Mouse (Mus musculus) T-helper 17 cell (primary cell): ENCODE measurements around the gene Rhoj.
"Not testable (repeated sequence)": the region's sequence is repeated elsewhere in the genome, so short reads cannot be mapped to it uniquely, and the experiment has no call there.

Experiments
- in situ Hi-C, 2 experiments: fragments of 300-600 bp; cut with MboI, MseI; formaldehyde crosslinking; loops; 1 replicate in 1 of 2; 2 replicates in 1 of 2; pipeline ENCODE4 v1.15.1; 2025; ENCODE audit warnings: high pct_unique_total_duplicates in 2 of 2

Rhoj gene

DNA sequence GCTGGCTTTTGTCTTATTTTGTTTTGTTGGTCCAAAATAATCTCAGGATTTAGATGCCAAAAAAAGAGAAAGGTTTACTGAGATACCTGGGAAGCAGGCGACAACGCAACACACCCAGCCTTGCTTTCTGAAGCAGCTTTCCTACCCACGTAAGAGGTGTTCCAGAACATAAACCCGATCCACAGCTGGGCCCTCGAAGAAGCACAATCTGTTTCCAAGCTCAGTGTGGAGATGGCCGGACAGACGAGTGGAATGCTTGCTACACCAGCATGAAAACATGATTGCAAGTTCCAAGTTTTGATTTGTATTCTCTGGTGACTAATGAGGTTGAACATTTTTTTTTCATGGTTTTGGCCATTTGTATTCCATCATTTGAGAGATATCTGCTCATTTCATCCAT is 32.2 kb downstream of the Rhoj start:
- in situ Hi-C loops = no loop called here

DNA sequence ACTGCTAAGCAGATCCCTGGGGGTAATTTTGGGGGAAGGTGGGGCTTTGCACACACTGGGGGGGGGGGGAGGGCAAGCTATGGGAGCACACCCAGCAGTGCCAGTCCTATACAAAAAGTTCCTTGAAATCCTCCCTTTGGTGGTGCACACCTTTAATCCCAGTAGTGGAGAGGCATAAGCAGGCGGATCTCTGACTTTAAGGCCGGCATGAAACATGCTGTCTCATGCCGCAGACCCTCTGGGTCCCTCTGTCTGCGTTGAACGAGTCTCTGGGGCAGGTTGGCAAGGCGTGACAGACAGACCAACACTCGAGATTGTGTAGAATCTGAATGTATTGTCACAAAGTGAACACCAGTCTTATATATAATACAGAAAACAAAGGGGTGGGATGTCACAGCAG is 40.4 kb downstream of the Rhoj start:
- in situ Hi-C loops = no loop called here

DNA sequence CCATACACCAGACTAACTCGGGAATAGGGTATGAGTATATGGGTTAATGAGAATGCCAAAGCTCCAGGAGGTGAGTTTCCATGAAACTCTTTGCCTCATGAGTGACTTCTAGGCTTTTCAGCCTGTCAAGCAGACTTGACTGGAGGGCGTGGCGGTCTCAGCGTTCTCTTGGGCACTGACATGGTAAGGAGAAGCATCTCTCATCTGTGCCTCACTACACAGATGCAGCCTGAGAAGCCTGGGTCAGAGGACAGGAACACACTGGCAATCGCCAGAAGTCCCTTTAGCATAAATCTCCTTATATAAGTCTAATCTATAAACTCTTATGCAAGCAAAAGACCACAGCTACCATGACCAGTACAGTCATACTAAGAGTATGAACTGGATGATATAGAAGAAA is 41.4 kb downstream of the Rhoj start:
- in situ Hi-C loops = not testable (repeated sequence)

DNA sequence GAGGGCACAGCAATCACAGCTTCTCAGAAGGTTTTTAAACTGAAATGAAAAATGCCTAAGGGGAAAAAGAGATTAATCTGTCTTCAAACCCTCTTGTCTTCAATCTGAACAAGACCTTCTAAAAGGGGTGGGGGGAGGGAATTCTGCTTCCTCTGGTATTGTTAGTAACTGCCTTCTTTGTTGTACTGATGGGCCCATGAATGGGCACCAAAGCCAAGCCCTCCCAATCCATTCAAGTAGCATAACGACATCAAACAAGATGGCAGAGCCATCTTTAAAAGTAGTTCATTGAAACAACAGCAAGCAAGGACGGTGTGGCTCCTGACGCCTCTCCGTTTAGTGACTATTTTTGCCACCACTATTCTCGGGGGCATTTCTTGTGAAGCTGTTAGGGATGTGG is 42.6 kb downstream of the Rhoj start:
- in situ Hi-C loops = loop anchor here in 1 of 2 experiments (25.0 kb wide), 2 partner anchors 138 to 788 kb away; no protein-coding TSS in a partner anchor

- in situ Hi-C loops = loop anchor here in 1 of 2 experiments (25.0 kb wide), 2 partner anchors 140 to 790 kb away; no protein-coding TSS in a partner anchor
Measured at GRCm38 (mm10) chr12:75351846-75352245, 43.7 kb downstream of the Rhoj start.

GRCm38 (mm10) chr12:75352410-75352809 is 44.3 kb downstream of the Rhoj start:
- in situ Hi-C loops = loop anchor here in 1 of 2 experiments (25.0 kb wide), 2 partner anchors 140 to 790 kb away; no protein-coding TSS in a partner anchor

GRCm38 (mm10) chr12:75354354-75354753 is 46.2 kb downstream of the Rhoj start:
- in situ Hi-C loops = loop anchor here in 1 of 2 experiments (25.0 kb wide), 2 partner anchors 142 to 792 kb away; no protein-coding TSS in a partner anchor

DNA sequence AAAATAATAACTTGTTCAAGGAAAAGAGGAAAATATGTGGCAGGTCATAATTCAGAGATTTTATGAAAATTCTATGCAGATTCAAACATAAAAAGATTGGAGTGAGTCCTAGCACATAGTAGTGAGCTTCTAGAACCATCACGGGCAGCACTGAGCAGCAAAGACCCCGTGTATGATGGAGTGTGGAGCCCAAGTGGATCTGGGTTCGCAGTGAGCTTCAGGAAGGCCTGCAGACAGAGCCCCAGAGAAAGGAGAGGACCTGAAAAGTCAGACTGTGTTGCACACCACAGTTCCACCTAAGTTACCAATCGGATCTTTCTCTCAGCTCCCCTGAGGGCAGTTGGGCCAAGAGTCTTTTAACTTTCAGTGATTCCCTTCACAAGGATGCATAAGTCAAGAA is 49.7 kb downstream of the Rhoj start:
- in situ Hi-C loops = loop anchor here (5.0 to 25.0 kb wide), 3 partner anchors 50 to 795 kb away; no protein-coding TSS in a partner anchor

GRCm38 (mm10) chr12:75358714-75359113 is 50.6 kb downstream of the Rhoj start:
- in situ Hi-C loops = loop anchor here (5.0 to 25.0 kb wide), 3 partner anchors 49 to 796 kb away; no protein-coding TSS in a partner anchor

DNA sequence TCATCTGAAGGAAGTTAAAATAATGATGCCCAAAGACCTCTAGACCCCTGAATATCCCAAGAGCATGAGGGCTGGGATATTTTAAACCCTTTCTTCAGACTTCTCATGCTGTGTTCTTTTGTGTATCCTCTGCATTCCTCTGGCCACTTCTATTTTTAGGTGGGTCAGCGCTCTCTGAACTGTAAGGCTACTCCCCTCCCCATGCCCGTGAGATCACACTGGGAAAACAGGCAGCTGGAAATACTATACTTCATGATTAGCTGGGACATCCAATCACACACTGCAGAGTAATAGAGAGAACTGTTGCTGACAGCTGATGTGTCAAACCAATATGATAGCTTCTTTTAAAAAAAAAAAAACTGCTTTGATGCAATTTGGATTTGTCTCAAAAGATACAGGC is 51.4 kb downstream of the Rhoj start:
- in situ Hi-C loops = loop anchor here (5.0 to 25.0 kb wide), 3 partner anchors 48 to 797 kb away; no protein-coding TSS in a partner anchor

- in situ Hi-C loops = loop anchor here (5.0 to 25.0 kb wide), 3 partner anchors 47 to 798 kb away; no protein-coding TSS in a partner anchor
Measured at GRCm38 (mm10) chr12:75359921-75360482, 51.9 kb downstream of the Rhoj start.

- in situ Hi-C loops = loop anchor here in 1 of 2 experiments (25.0 kb wide), 2 partner anchors 150 to 800 kb away; no protein-coding TSS in a partner anchor
Measured at GRCm38 (mm10) chr12:75362456-75362855, 54.3 kb downstream of the Rhoj start.

DNA sequence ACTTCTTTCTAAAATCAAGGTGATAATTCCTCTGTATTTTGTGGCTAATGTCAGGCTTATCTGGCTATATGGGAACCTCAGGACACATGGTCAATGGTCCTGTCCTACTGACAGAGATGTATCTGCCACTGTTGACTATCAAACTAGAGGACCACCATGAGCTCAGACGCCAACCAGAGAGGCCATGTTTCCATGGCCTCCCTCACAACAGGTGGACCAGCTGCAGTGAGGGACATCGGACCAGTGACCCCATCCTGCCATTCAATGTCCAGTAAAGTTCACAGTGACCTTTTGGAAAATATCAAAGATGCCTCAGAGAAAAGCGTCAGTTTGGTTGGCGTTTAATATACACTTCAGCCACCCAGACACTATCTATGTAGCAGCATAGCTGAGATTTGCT is 56.3 kb downstream of the Rhoj start:
- in situ Hi-C loops = loop anchor here in 1 of 2 experiments (25.0 kb wide), 2 partner anchors 152 to 802 kb away; no protein-coding TSS in a partner anchor

GRCm38 (mm10) chr12:75365621-75366124 is 57.6 kb downstream of the Rhoj start:
- in situ Hi-C loops = loop anchor here in 1 of 2 experiments (25.0 kb wide), 2 partner anchors 153 to 803 kb away; no protein-coding TSS in a partner anchor

- in situ Hi-C loops = loop anchor here in 1 of 2 experiments (25.0 kb wide), 2 partner anchors 155 to 805 kb away; no protein-coding TSS in a partner anchor
Measured at GRCm38 (mm10) chr12:75367371-75367770, 59.2 kb downstream of the Rhoj start.

- in situ Hi-C loops = loop anchor here in 1 of 2 experiments (25.0 kb wide), 2 partner anchors 156 to 806 kb away; no protein-coding TSS in a partner anchor
Measured at GRCm38 (mm10) chr12:75368527-75368926, 60.4 kb downstream of the Rhoj start.

DNA sequence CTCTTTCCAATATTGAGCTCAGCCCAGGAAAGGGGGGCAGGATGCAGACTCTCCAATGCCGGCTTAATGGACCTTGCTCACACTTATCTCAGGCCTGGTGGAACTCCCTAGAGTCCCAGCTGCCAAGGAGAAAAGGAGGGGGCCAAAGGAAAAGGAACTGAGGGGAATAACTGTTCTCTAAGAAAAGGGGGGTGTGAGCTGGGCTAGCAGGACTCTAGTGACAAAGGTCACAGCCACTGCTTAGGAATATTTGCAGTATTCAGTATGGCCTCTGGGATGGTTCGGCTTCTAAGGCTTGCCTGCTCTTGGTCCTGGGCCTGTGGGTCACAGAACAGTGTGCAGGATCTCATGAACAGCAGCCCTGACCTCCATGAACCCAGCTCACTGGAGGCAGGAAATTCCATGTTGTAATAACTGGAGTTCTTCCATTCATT is 61.3 kb downstream of the Rhoj start:
- in situ Hi-C loops = loop anchor here in 1 of 2 experiments (25.0 kb wide), 2 partner anchors 157 to 807 kb away; no protein-coding TSS in a partner anchor

GRCm38 (mm10) chr12:75374437-75374836 is 66.3 kb downstream of the Rhoj start:
- in situ Hi-C loops = loop anchor here (10.0 to 25.0 kb wide), 3 partner anchors 162 to 840 kb away; no protein-coding TSS in a partner anchor

- in situ Hi-C loops = loop anchor here in 1 of 2 experiments (10.0 kb wide), 1 partner anchor 840 kb away; no protein-coding TSS in a partner anchor
Measured at GRCm38 (mm10) chr12:75375060-75375459, 66.9 kb downstream of the Rhoj start.

DNA sequence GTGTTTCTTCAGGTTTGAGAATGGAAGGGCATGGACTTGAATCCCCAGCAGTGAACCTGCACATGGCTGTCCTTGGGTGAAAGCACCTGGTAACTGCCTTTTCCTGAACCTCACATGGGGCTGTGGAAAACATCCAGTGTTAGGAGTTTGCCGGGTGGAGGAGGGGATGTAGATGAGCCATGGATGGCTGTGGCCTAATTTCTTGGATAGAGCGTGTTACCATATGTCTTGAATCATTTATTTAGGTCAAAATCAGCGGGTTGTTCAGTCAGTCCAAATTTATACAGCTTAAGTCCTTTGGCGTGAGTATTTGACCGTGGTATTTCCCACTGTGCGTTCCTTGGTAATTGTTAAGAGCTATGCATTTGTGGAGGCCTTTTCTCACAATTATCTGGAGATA is 68.0 kb downstream of the Rhoj start:
- in situ Hi-C loops = loop anchor here in 1 of 2 experiments (10.0 kb wide), 1 partner anchor 841 kb away; no protein-coding TSS in a partner anchor

DNA sequence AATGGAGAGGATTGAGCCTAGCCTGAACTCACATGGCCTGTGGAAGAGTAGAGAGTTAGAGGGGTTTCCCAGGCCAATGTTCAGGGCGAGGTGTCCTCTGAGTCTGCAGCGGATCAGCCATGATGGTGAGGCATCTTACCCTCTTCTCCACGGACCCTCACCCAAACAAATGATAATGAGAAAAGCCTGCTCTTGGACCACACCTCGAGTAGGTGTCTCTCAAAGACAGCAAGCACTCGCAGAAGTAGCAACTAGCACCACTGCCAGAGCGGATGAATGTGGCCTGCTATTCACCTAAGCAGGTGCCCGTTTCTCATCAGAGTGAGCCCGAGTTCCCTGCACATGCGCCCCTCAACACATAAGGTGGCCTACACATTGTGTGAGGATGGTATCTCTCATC is 78.6 kb downstream of the Rhoj start:
- in situ Hi-C loops = loop anchor here in 1 of 2 experiments (5.0 kb wide), 1 partner anchor 109 kb away; no protein-coding TSS in a partner anchor

- in situ Hi-C loops = loop anchor here in 1 of 2 experiments (5.0 kb wide), 1 partner anchor 110 kb away; no protein-coding TSS in a partner anchor
Measured at GRCm38 (mm10) chr12:75387156-75387555, 79.0 kb downstream of the Rhoj start.
